Mouse (Mus musculus) regulatory T cell (primary cell): ENCODE data around the gene Gm4881.

Experiments used
- in situ Hi-C: fragments of 300-600 bp; cut with MboI, MseI; formaldehyde crosslinking; loops from one replicate; pipeline ENCODE4 v1.15.1; 2025; ENCODE audit warnings: high pct_unique_total_duplicates

The Gm4881 gene

DNA sequence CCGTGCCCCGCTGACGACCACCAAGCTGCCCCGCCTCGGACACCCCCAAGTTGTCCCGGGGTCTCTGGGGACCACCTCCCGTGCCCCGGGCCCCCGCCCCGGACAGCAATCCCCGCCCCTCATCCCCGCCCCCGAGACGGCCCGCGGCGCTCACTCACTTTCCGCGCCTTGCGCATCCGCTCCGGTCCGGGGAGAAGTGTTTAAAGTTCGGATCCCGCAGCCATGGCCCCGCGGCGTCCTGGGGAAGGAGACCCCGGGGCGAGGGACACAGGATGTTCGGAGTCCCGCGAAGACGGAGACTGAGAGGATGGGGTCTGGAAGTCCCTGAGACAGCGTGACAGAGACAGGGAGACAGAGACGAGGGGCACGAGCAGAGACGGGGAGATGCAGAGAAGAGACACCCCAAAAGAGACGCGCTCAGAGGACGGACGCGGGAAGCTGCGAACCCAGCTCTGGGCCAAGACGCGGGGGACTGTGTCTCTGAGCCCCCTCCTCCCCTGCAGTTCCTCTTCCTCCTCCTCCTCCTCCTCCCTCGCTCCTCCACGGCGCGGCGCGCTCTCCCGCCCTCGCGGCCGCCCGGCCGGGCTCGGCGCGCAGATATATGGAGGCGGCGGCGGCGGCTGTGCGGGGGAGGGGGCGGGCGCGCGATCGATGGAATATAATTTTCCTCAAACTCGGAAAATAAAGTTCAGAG lies at the start of gene Gm4881:
Gene Gm4881, minus strand, starts transcription at position 238 of the 694 bp plus-strand sequence.
- in situ Hi-C loops = no loop called here

DNA sequence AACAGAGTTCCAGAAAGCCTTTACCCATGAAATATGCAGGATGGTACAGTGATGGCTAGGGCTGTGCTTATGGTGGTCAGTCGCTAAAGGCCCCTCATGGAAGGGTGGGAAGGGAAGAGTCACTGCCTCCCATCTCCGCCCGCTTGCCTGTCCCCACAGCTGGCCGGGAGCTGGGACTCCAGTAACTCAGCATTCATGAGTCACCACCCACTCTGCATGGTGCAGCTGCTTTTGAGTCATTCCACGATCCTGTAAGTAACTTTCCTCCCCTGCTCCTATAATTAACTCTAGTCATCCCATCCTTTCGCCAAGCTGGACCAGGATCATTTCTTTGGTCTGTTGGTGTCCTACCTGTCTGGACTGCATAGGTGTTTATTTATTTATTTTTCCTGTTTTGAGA lies 48.8 kb upstream of the Gm4881 start:
- in situ Hi-C loops = no loop called here

DNA sequence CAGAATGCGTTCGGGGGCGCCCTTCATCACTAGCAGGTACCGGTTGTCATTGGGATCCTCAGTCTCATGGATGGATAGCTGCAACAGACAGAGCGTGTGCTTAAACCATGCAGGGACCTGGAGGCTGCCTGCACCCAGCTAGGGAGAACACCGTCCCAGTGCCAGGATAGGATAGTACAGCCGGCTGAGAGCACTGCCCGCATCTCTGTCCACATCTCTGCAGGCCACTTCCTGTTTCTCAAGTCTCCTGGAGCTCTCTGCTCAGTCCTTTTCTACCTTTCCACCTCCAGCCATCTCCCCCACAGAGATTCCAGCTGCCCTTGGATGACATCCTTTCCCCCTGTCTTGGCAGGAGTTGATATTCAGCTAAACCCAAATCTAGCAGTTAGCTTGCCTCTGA lies 46.2 kb upstream of the Gm4881 start:
- in situ Hi-C loops = no loop called here

DNA sequence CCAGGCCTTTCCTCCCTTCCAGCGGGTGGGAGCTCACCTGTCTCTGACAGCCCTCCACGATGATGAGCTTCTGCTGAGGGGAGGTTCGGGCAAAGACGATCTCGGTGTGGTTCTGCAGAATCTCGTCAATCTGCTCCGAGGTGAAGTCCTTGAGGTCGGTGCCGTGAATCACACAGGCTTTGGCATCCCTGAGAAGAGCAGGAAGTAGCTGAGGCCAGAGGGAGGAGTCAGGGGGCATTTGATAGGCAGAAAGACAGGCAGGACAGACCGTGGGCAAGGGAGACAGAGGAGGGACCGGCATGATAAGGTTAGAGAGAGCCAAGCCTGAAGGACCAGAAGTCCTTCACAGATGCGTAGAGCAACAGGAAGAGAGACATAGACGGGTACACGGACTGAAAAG lies 43.6 kb upstream of the Gm4881 start:
- in situ Hi-C loops = loop anchor here (10.0 kb wide), 1 partner anchor 877 kb away; no protein-coding TSS in a partner anchor

DNA sequence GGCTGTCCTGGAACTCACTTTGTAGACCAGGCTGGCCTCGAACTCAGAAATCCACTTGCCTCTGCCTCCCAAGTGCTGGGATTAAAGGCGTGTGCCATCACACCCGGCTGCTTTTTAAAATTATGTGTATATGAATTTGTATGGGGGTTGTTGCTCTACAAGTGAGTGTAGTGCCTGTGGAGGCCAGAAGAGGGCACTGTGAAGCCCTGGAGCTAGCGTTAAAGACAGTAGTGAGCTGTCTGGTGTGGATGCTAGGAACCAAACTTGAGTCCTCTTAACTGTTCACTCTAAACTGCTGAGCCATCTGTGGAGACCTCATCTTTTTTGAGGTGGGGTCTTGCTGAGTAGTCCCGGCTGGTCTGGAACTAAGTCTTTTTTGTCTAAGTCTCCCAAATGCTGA lies 41.5 kb upstream of the Gm4881 start:
- in situ Hi-C loops = loop anchor here (10.0 kb wide), 1 partner anchor 879 kb away; no protein-coding TSS in a partner anchor

DNA sequence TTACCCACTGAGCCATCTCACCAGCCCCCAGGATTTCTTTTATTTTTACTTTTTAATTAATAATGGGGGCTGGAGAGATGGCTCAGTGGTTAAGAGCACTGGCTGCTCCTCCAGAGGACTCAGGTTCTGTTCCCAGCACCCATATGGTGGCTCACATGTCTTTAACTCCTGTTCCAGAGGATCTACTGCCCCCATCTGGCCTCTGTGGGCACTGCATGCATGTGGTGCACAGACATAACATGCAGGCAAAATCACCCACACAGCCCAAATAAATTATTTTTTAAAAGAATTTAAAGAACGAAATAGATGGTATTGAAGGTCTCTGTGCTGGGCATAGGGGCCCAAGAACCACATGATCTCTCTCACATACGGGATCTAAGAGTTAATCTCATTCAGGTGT lies 40.0 kb upstream of the Gm4881 start:
- in situ Hi-C loops = loop anchor here (10.0 kb wide), 1 partner anchor 880 kb away; no protein-coding TSS in a partner anchor

DNA sequence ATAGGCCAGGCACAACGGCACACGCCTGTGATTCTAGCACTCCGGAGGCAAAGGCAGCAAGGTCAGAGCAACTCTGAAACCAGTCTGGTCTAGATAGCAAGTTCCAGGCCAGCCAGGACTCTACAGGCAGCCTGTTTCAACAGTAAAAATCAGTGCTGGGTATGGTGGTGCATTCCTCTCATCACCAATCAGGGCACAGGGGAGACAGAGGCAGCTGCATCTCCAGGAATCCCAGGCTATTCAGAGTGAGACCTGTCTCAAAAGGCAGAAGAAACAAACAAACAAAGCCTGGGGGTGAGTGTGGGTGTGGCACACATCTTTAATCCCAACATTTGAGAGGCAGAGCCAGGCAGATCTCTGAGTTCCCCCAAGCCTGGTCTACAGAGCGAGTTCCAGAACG lies 39.1 kb upstream of the Gm4881 start:
- in situ Hi-C loops = loop anchor here (10.0 kb wide), 1 partner anchor 881 kb away; no protein-coding TSS in a partner anchor

DNA sequence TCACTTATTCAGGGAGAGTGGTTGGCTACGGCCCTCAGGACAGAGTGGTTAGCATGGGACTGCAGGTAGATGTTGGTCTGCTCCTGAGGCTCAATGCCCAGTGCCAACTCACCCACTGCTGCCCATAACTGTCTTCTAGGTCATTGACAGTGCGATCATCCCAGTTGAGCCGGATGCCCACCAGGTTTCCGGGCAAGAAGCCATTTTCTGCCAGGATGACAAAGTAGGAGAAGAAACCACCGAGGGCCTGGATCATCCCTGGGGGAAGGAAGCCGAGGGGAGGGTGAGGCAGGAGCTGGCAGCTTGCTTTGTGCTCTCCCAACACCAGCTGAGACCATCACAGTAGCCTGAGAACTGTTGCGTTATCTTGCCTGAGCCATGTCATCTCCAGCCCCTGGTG lies 36.1 kb upstream of the Gm4881 start:
- in situ Hi-C loops = loop anchor here (10.0 kb wide), 1 partner anchor 884 kb away; no protein-coding TSS in a partner anchor

DNA sequence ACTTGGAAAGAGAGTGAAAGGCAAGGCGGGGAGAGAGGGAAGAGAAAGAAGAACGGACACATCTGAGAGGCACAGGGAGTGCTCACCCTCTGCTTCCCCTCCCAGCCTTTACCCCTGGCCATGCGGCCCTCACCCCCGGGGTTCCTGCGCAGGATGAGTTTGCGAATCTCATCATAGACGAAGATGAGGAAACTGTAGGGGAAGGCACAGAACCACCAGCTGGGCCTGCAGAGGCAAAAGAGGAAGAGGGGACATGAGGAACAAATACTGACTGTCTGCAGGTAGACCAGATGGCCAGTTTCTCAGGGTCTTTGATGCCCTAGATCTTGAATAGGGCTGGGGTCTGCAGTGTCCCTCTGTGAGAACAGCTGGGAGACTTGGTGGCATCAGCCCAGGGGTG lies 34.5 kb upstream of the Gm4881 start:
- in situ Hi-C loops = no loop called here

DNA sequence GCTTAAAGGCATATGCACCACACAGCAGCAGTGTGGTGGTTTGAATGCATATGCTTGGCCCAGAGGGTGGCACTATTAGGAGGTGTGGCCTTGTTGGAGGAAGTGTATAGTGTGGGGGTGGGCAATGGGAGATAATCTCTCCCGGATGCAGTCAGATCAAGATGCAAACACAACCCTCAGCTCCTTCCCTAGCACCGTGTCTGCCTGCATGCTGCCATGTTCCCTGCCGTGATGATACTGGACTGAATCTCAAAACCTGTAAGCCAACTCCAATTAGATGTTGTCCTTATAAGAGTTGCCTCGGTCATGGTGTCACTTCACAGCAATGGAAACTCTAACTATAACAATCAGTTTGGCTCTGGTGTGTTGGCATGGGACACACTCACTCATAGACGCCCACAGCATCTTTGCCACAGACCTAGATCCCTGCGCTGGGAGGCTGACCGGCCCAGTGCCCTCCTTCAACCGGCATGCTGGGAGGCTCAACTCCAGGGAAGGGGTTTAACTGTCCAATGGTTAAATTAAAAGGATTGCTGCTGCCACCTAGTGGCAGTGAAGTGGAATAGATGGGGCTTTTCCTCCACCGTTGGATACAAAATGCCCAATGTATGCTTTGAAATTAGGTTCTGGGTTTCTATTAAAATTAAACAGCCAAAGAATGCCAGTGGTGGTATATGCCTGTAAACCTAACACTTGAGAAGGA lies 30.8 kb upstream of the Gm4881 start:
- in situ Hi-C loops = loop anchor here (5.0 kb wide), 1 partner anchor 88 kb away; no protein-coding TSS in a partner anchor

DNA sequence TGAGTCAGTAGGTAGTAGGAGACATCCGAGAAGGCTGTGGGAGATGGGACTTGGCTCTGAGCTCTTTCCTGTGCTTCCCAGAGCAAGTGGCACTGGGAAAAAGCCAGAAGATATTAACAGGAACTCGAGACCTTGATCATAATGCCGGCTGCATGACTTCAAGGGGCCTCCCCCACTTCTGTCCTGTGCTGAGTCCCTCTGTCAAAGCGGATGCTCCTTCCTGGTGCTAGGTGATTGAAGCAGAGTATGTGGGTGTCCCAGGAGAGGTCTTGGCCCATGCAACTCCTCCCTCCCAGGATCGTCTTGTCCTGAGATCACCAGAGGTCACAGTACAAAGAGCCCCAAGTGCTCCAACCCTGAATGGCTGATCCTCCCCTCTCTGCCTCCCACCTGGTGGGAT lies 29.6 kb upstream of the Gm4881 start:
- in situ Hi-C loops = loop anchor here (5.0 kb wide), 1 partner anchor 87 kb away; no protein-coding TSS in a partner anchor

DNA sequence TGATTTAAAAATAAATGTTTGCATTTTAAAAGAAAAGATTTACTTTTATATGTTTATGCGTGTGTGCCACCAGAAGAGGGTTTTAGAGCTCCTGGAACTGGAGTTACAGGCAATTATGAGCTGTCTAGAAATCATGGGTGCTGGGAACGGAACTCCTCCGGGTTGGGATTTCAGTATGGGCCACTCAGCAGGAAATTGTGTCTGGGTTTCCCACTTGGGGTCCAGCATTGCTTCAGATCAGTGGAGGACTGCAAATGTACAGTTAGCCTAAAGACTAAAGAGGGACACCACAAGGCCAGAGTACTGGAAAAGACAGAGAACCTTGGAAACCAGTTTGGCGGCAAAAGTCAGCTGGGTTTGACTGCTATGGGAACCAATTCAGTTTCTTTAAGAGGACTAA lies 28.9 kb upstream of the Gm4881 start:
- in situ Hi-C loops = loop anchor here (5.0 kb wide), 1 partner anchor 86 kb away; no protein-coding TSS in a partner anchor

DNA sequence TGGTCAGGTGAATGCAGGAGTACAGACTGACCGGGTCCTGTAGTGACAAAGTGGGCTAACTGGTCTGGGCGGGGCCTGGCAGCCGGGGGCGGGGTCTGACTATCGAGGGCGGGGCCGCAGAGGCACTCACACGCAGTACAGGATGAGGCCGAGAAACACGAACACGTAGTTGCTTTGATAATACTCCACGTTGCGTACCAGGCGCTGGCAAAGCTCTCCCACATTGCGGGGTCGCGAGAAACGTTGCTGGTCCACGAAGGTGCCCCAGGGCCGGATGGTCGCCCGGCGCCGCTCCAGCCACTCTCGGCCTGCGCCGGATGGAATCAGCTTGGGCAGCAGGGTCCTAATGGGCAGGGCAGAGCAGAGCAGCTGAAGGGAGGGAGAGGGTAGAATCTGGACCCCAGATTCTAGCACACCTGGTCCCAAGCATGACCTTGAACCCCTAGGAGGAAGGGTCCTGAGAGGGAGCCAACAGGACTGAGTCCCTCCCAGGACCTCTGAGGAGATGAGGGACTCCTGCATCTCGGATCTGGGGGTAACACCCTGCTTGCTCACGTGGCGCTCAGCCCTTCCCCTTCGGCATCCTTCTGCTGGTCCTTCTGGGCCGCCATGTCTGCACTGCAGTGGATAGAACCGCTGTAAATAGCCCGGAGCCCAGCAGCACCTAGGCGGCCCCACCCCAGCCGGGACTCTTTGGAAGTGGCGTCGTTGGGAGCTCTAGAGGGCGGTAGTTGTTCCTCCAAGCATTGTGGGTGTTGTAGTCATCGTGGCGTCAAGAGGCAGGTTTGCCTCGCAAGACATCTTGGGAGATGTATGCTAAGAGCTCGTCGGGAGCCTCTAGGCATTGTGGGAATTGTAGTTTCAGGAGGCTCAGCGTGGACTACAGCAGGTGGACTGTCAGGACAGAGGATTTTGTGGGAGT lies 27.9 kb upstream of the Gm4881 start, which contains the start of gene Rabac1:
Gene Rabac1, minus strand, starts transcription at position 783 of the 922 bp plus-strand sequence.
- in situ Hi-C loops = loop anchor here (5.0 kb wide), 1 partner anchor 85 kb away; no protein-coding TSS in a partner anchor

DNA sequence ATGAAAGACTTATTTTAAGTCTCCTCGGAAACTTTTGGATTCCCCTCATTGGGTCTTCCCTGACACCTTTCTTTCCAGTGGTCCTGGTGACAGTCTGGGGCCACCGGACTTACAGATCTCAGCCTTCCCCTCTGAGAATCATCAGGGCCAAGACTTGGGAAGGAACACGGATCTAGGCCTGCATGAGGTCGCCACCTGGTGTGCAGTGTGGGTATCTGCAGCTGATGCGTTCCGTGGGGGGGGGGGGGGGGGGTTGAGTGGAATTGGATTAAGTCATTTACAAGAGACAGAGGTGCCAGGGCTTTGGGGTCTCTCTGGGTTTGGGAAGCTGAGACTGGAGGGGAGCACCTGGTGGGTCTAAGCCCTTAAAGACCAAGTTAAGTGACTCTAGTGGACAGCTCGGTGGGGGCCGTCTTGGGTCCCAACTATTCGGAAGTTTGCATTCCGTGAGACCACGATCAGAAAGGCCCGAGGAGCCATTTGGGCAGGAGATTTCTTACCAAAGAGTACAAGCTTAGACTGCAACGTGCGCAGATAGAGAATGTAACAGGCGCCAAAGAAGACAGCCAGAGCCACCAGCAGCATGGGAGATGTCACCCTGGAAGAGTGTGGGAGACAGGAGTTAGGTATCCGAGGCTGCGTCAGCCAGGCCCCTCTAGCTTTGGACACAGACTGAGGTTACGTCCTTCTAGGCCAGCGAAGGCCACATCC lies 27.1 kb upstream of the Gm4881 start:
- in situ Hi-C loops = loop anchor here (5.0 kb wide), 1 partner anchor 84 kb away; no protein-coding TSS in a partner anchor

DNA sequence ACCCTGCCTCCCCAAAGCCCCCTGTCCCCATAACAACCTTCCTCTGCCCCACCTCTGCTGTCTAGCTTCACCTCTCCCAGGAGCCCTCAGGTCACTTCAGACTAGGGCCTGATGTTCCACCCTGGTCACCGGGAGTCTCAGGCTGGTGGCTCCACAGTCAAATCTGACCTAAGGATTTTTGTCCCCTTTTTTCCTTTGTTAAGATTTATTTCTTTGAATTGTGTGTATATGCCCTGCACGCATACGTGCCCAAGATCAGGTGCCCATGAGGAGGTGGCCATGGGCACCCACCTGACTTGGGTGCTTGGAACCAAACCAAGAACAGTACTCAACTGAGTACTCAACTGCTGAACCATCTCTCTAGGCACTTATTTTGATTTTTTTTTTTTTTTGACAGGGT lies 26.0 kb upstream of the Gm4881 start:
- in situ Hi-C loops = loop anchor here (5.0 kb wide), 1 partner anchor 83 kb away; no protein-coding TSS in a partner anchor

DNA sequence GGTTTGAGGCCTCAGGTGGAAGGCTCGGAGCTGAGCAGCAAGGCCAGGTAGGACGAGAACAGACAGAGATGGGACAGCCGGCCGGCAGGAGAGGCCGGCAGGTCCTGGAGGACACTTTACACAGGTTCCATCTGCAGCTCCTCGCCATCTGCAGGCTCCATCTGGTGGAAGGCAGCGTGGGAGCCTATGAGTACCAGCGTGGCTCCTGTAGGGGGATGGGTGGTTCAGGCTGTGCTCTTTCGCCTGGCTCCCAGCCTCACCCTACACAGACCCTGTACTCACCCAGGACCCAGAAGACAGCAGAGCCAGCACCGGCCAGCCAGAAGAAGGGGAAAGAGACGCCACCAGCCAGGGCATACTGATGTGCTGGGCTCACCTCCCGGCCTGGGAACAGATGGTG lies 25.5 kb upstream of the Gm4881 start:
- in situ Hi-C loops = loop anchor here (5.0 kb wide), 2 partner anchors 83 to 148 kb away; no protein-coding TSS in a partner anchor

DNA sequence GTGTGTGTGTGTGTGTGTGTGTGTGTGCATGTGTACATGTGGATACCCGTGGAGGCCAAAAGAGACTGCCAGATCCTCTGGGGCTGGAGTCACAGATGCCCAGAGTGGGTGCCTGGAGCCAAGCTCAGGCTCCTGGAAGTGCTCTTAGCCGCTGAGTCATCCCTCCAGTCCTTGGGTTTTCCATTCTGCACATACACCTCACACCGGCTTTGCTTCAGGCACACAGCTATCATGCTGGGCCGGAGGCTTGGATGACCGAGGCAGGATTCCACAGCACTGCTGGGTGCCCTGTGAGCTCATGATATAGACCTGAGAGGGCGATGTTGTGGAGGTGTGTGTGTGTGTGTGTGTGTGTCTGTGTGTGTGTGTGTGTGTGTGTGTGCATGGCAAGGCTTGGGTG lies 24.2 kb upstream of the Gm4881 start:
- in situ Hi-C loops = loop anchor here (5.0 kb wide), 1 partner anchor 146 kb away; no protein-coding TSS in a partner anchor

DNA sequence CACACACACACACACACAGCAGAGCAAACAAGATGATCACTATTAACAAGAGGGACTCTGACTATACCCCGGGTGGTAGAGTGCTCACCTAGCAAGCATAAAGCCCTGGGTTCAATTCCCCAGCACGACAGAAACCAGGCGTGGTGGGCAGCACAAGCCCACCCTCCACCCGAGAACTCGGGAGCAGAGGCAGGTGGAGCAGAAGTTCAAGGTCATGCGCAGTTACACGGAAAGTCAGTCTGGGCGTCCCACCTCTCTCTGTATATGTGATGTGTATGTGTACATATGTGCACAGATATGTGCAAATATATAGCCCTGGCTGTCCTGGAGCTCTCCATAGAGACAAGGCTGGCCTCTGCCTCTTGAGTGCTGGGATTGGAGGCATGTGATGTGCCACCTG lies 23.7 kb upstream of the Gm4881 start:
- in situ Hi-C loops = loop anchor here (5.0 kb wide), 1 partner anchor 146 kb away; no protein-coding TSS in a partner anchor

DNA sequence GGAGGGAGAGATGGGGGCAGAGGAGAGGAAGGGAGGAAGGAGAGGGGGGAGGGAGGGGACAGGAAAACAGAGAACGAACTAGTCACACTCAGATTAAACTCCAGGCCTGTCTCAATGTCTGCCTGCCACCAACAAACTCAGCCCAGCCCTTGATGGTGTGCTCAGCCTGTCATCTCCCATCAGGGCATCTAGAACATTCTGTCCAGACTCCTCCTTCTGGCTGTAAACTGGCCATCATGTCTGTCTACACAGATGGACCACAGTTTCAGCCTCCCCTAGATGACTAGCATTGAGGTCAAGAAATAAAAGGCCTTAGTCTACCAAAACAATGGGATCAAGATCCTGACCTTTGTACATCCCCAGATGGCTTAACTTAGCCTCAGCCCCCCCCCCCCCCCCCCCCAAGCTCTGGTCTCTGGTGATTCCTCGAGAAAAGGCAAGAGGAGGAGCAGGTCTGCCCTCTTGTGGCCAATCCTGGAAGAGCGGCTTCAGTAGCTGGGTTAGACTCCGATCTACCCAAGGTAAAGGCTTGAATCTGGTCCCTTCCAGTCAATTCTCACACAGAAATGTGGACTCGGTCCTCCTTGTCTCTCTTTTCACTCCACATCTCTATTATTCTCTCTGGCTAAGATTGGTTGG lies 20.7 kb upstream of the Gm4881 start:
- in situ Hi-C loops = loop anchor here (5.0 kb wide), 1 partner anchor 143 kb away; no protein-coding TSS in a partner anchor

DNA sequence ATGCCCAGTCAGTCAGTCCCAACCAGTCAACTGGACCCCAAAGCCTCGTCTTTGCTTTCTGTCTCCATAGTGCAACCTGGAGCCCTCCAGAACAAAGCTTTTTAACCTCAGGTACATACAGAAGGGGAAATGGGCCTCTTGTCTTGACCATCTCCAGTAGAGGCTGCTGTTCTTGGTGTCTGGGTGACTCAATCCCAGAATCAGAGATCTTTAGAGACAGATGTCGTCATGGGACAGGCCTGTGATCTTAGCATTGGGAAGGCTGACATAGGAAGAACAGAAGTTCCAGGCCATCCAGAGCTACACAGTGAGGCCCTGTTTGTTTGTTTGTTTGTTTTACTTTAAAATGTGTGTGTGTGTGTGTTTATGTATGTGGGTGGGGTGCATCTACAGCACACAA lies 20.0 kb upstream of the Gm4881 start:
- in situ Hi-C loops = no loop called here
